Mouse (Mus musculus) kidney, postnatal 0 days (tissue): ENCODE measurements at regions not wholly inside any gene's neighbourhood (a gene's known extent, or its start where the extent isn't known, plus 50 kb on each side); places are given as distances from the start of the nearest gene placed in this dataset.

Experiments used
- ATAC-seq: fragments of 200-750 bp; cut with Nextera tagmentation; replicated peaks from 2 replicates; pipeline ENCODE4 v1.8.0; 2017; ENCODE audit warnings: low read depth, moderate number of reproducible peaks, moderate TSS enrichment, moderate library complexity; ENCODE audit not compliant: low FRiP score
- DNase-seq: peaks from one replicate; pipeline ENCODE4 v3.0.0-alpha.2; 2016; ENCODE audit warnings: low spot score
- H3K27ac ChIP-seq: fragments of 300-500 bp; sonication (generic); 2 replicates; pipeline ENCODE4 v1.5.1; 2014; ENCODE audit warnings: mild to moderate bottlenecking
- H3K27me3 ChIP-seq: fragments of 300-500 bp; sonication (generic); 2 replicates; pipeline ENCODE4 v1.6.1; 2014; ENCODE audit warnings: low read length, mixed read lengths; ENCODE audit not compliant: insufficient read depth
- H3K36me3 ChIP-seq: fragments of 300-500 bp; sonication (generic); 2 replicates; pipeline ENCODE4 v1.6.1; 2014; ENCODE audit warnings: low read length, mixed read lengths; ENCODE audit not compliant: insufficient read depth
- H3K4me1 ChIP-seq: fragments of 300-500 bp; sonication (generic); replicated peaks from 2 replicates; pipeline ENCODE4 v1.6.1; 2014; ENCODE audit warnings: antibody characterized with exemption, low read length, mixed read lengths; ENCODE audit not compliant: insufficient read depth
- H3K4me2 ChIP-seq: fragments of 300-500 bp; sonication (generic); 2 replicates; pipeline ENCODE4 v1.6.1; 2014; ENCODE audit warnings: mild to moderate bottlenecking, low read length, moderate library complexity, mixed read lengths
- H3K4me3 ChIP-seq: fragments of 300-500 bp; sonication (generic); replicated peaks from 2 replicates; pipeline ENCODE4 v1.5.1; 2014; ENCODE audit warnings: low read depth, low read length
- H3K9ac ChIP-seq: fragments of 300-500 bp; sonication (generic); 2 replicates; pipeline ENCODE4 v1.6.1; 2014; ENCODE audit warnings: low read depth, low read length
- H3K9me3 ChIP-seq: fragments of 300-500 bp; sonication (generic); replicated peaks from 2 replicates; pipeline ENCODE4 v1.6.1; 2016; ENCODE audit warnings: low read length, inconsistent platforms, mixed read lengths
- CTCF ChIP-seq: IDR thresholded peaks from 2 replicates; pipeline ENCODE4 v1.5.1; 2016; ENCODE audit warnings: antibody characterized with exemption, low read depth, mild to moderate bottlenecking, moderate library complexity
- whole genome bisulfite sequencing: fragments of 180-500 bp; shearing (Covaris S2); extraction: QIAGEN DNeasy Blood & Tissue Kit; methylation state at CpG from one replicate; pipeline ENCODE4 v1.1.7; 2014; 5-methylcytosine and 5-hydroxymethylcytosine counted together

GRCm38 (mm10) chr12:109892834-109893233 is 292.7 kb upstream of the Rtl1 start:
- H3K4me2 ChIP-seq, result no peak overlapping the region

GRCm38 (mm10) chr12:109893657-109894056 is 293.5 kb upstream of the Rtl1 start:
- Histone ChIP-seq H3K4me2 (no peak overlapping the region), H3K4me3 (no peak overlapping the region), H3K27ac (no peak overlapping the region), H3K9me3 (no peaks in the 10 kb centered on the region), H3K9ac (no peak overlapping the region), H3K4me1 (no peaks in the 10 kb centered on the region), H3K27me3 (no peaks in the 10 kb centered on the region), H3K36me3 (no peaks in the 10 kb centered on the region)
- no peak for ATAC-seq
- DNase-seq, result no peak
- no peak for TF ChIP-seq CTCF
- WGBS, result 83% methylated on average over 4 of the region's 4 CpGs

More at GRCm38 (mm10) chr12:109892834-109893233, 292.7 kb upstream of the Rtl1 start:
- H3K9me3 ChIP-seq, result no peaks in the 10 kb centered on the region
- no peak overlapping the region for H3K4me3 ChIP-seq
- no peaks in the 10 kb centered on the region for H3K36me3 ChIP-seq
- no peak; the same call in 1 of the 2 replicates for TF ChIP-seq CTCF
- ATAC-seq, result no peak
- DNase-seq, result no peak
- no peaks in the 10 kb centered on the region for H3K4me1 ChIP-seq
- no peak overlapping the region for H3K27ac ChIP-seq
- H3K9ac ChIP-seq, result no peak overlapping the region
- H3K27me3 ChIP-seq, result no peaks in the 10 kb centered on the region

- no peak overlapping the region for H3K9ac ChIP-seq
- 34% methylated on average over 7 of the region's 7 CpGs for WGBS
- no peak for TF ChIP-seq CTCF
- ATAC-seq (peak; percentile 92), DNase-seq (peak; percentile 69)
- H3K4me2 ChIP-seq, result no peak overlapping the region
- no peak overlapping the region for H3K27ac ChIP-seq
- H3K27me3 ChIP-seq, result no peaks in the 10 kb centered on the region
- H3K4me1 ChIP-seq, result no peaks in the 10 kb centered on the region
- H3K4me3 ChIP-seq, result no peak overlapping the region
- H3K9me3 ChIP-seq, result no peaks in the 10 kb centered on the region
- H3K36me3 ChIP-seq, result no peaks in the 10 kb centered on the region
Measured at GRCm38 (mm10) chr12:109895389-109895788, 295.3 kb upstream of the Rtl1 start.

GRCm38 (mm10) chr12:109896397-109896796 is 296.3 kb upstream of the Rtl1 start:
- Histone ChIP-seq H3K9ac (no peak overlapping the region), H3K4me1 (no peaks in the 10 kb centered on the region), H3K36me3 (no peaks in the 10 kb centered on the region), H3K4me2 (no peak overlapping the region), H3K4me3 (no peak overlapping the region), H3K27ac (no peak overlapping the region), H3K9me3 (no peaks in the 10 kb centered on the region), H3K27me3 (no peaks in the 10 kb centered on the region)
- no peak for TF ChIP-seq CTCF
- ATAC-seq (no peak), DNase-seq (no peak)
- 59% methylated on average over 9 of the region's 9 CpGs for WGBS

GRCm38 (mm10) chr12:109896906-109897305 is 296.8 kb upstream of the Rtl1 start:
- H3K9me3 ChIP-seq, result no peaks in the 10 kb centered on the region
- no peak for ATAC-seq
- no peak for DNase-seq
- no peaks in the 10 kb centered on the region for H3K4me1 ChIP-seq
- H3K27me3 ChIP-seq, result no peaks in the 10 kb centered on the region
- TF ChIP-seq CTCF, result no peak
- H3K4me2 ChIP-seq, result no peak overlapping the region
- no peak overlapping the region for H3K4me3 ChIP-seq
- H3K9ac ChIP-seq, result no peak overlapping the region
- WGBS, result 80% methylated on average over 10 of the region's 10 CpGs
- H3K27ac ChIP-seq, result no peak overlapping the region
- H3K36me3 ChIP-seq, result no peaks in the 10 kb centered on the region

- Histone ChIP-seq H3K36me3 (no peaks in the 10 kb centered on the region), H3K27me3 (no peaks in the 10 kb centered on the region), H3K9me3 (no peaks in the 10 kb centered on the region), H3K9ac (no peak overlapping the region), H3K4me1 (no peaks in the 10 kb centered on the region), H3K4me2 (no peak overlapping the region), H3K4me3 (no peak overlapping the region), H3K27ac (no peak overlapping the region)
- ATAC-seq (no peak), DNase-seq (peak; percentile 4)
- WGBS, result 53% methylated on average over 11 of the region's 11 CpGs
- TF ChIP-seq CTCF, result no peak
Measured at GRCm38 (mm10) chr12:109897861-109898385, 297.8 kb upstream of the Rtl1 start.

GRCm38 (mm10) chr12:109899420-109899819 is 299.3 kb upstream of the Rtl1 start:
- no peak for TF ChIP-seq CTCF
- WGBS, result 83% methylated on average over 3 of the region's 3 CpGs
- ATAC-seq, result no peak

More at GRCm38 (mm10) chr12:109899420-109899819, 299.3 kb upstream of the Rtl1 start:
- no peak for DNase-seq
- Histone ChIP-seq H3K27me3 (no peaks in the 10 kb centered on the region), H3K9me3 (no peaks in the 10 kb centered on the region), H3K4me2 (no peak overlapping the region), H3K9ac (no peak overlapping the region), H3K36me3 (no peaks in the 10 kb centered on the region), H3K27ac (no peak overlapping the region), H3K4me3 (no peak overlapping the region), H3K4me1 (no peaks in the 10 kb centered on the region)
